In genomic region chrX:138919030-138919429, GRCm38 (mm10) we compare ENCODE assay signal across 28 mouse cellular contexts. TPM values are rescaled to one million over a fixed set of nuclear protein-coding genes. Genes with fewer than 3 reads are reported as not detected.
DNase-seq lines count a peak whose midpoint lies in the region; ATAC-seq and TF ChIP-seq lines count a peak whose summit lies in the region.
"Had no signal": no experiment of that assay in that cellular context is flagged by ENCODE, and none has a peak within 500 bp of the region (broad histone marks: within the 10 kb centered on the region; RNA-seq: fewer than 3 reads in every experiment).

No protein-coding gene starts in this region.

- no peaks in the 10 kb centered on the region for H3K4me1 ChIP-seq in kidney, postnatal 0 days (replicated peaks; ENCODE audit: insufficient read depth, low read length)
- H3K4me1 ChIP-seq in forebrain, embryonic 10.5 days, result no peaks in the 10 kb centered on the region
- H3K4me1 ChIP-seq: embryonic facial prominence, embryonic 13.5 days; heart, embryonic 15.5 days; hindbrain, embryonic 12.5 days; limb, embryonic 13.5 days; liver, embryonic 13.5 days; neural tube, embryonic 15.5 days had no signal

- no peak overlapping the region for H3K4me2 ChIP-seq in kidney, postnatal 0 days (ENCODE audit: low read length)
- H3K4me2 ChIP-seq: embryonic facial prominence, embryonic 13.5 days; heart, embryonic 15.5 days; hindbrain, embryonic 12.5 days; limb, embryonic 13.5 days; liver, embryonic 13.5 days; midbrain, embryonic 15.5 days; neural tube, embryonic 15.5 days had no signal

- no peak for DNase-seq in gastrocnemius, adult 2 months
- no peak for DNase-seq in gastrocnemius, adult 18-20 months (ENCODE audit: low spot score)
- DNase-seq in kidney, postnatal 0 days (ENCODE audit: low spot score), result no peak
- no peak for DNase-seq in kidney, adult 11 months
- peak; percentile 53 for DNase-seq in ES-CJ7 (ENCODE audit: low read depth, low spot score)
- DNase-seq in embryo, embryonic 11 days, result peak; percentile 11
- no peak for DNase-seq in frontal cortex, postnatal 36 days (ENCODE audit: low spot score in 2 of 2)
- DNase-seq in forebrain, embryonic 10.5 days (ENCODE audit: extremely low spot score, low spot score), result no peak
- DNase-seq: adrenal gland, postnatal 25 days; cerebellum, adult 11 months; cerebellum, adult 9-11 months; gastrocnemius, postnatal 36 days; kidney, adult 8-10 months; kidney, postnatal 14 days; liver, embryonic 13.5 days; lung, adult 2 months; thymus, adult 2 months; thymus, postnatal 4 days had no signal

- no peak overlapping the region for H3K4me3 ChIP-seq in gastrocnemius, adult 2 months
- no peak overlapping the region for H3K4me3 ChIP-seq in kidney, postnatal 0 days (replicated peaks; ENCODE audit: low read depth, low read length)
- H3K4me3 ChIP-seq in forebrain, embryonic 10.5 days, result no peak overlapping the region
- H3K4me3 ChIP-seq: embryonic facial prominence, embryonic 13.5 days; heart, embryonic 15.5 days; hindbrain, embryonic 12.5 days; limb, embryonic 13.5 days; liver, embryonic 13.5 days; midbrain, embryonic 15.5 days; neural tube, embryonic 15.5 days had no signal

- no peaks in the 10 kb centered on the region for H3K36me3 ChIP-seq in kidney, postnatal 0 days (ENCODE audit: insufficient read depth, low read length)
- H3K36me3 ChIP-seq in forebrain, embryonic 10.5 days (replicated peaks), result no peaks in the 10 kb centered on the region
- H3K36me3 ChIP-seq: embryonic facial prominence, embryonic 13.5 days; heart, embryonic 15.5 days; hindbrain, embryonic 12.5 days; limb, embryonic 13.5 days; liver, embryonic 13.5 days; midbrain, embryonic 15.5 days; neural tube, embryonic 15.5 days had no signal

- H3K9ac ChIP-seq in kidney, postnatal 0 days (ENCODE audit: low read depth, low read length), result no peak overlapping the region
- H3K9ac ChIP-seq: embryonic facial prominence, embryonic 13.5 days; heart, embryonic 15.5 days; hindbrain, embryonic 12.5 days; limb, embryonic 13.5 days; liver, embryonic 13.5 days; midbrain, embryonic 15.5 days; neural tube, embryonic 15.5 days had no signal

- H3K27ac ChIP-seq in gastrocnemius, adult 2 months, result no peak overlapping the region
- no peak overlapping the region for H3K27ac ChIP-seq in kidney, postnatal 0 days
- no peak overlapping the region for H3K27ac ChIP-seq in forebrain, embryonic 10.5 days
- H3K27ac ChIP-seq: embryonic facial prominence, embryonic 13.5 days; heart, embryonic 15.5 days; hindbrain, embryonic 12.5 days; limb, embryonic 13.5 days; liver, embryonic 13.5 days; macrophage; midbrain, embryonic 15.5 days; neural tube, embryonic 15.5 days had no signal

- WGBS in kidney, postnatal 0 days, result 61% methylated on average over 7 of the region's 7 CpGs
- WGBS in forebrain, embryonic 10.5 days, result 55% methylated on average over 7 of the region's 7 CpGs

- ATAC-seq in kidney, postnatal 0 days (replicated peaks; ENCODE audit: low FRiP score, low read depth), result no peak
- ATAC-seq: CD4-positive, CD25-positive, alpha-beta regulatory T cell, adult 4 months; forebrain, embryonic 14.5 days; midbrain, embryonic 15.5 days had no signal

- intact Hi-C loops in gastrocnemius, adult 2 months (cut with DNase I), result no loop called here

- peak; percentile 15; the same call in 1 of the 2 replicates for TF ChIP-seq CTCF in gastrocnemius, adult 2 months (IDR thresholded peaks at IDR 0.05)
- TF ChIP-seq CTCF in kidney, postnatal 0 days (IDR thresholded peaks at IDR 0.05; ENCODE audit: low read depth), result peak; percentile 41; the same call in 1 of the 2 replicates

- no peaks in the 10 kb centered on the region for H3K9me3 ChIP-seq in kidney, postnatal 0 days (replicated peaks; ENCODE audit: low read length)
- H3K9me3 ChIP-seq in forebrain, embryonic 10.5 days, result no peaks in the 10 kb centered on the region
- H3K9me3 ChIP-seq: embryonic facial prominence, embryonic 13.5 days; heart, embryonic 15.5 days; hindbrain, embryonic 12.5 days; limb, embryonic 13.5 days; liver, embryonic 13.5 days; midbrain, embryonic 15.5 days; neural tube, embryonic 15.5 days had no signal

- H3K27me3 ChIP-seq in kidney, postnatal 0 days (ENCODE audit: insufficient read depth, low read length), result no peaks in the 10 kb centered on the region
- peaks cover 31% of the 10 kb centered on the region for H3K27me3 ChIP-seq in forebrain, embryonic 10.5 days (ENCODE audit: poor library complexity, severe bottlenecking)
- H3K27me3 ChIP-seq: heart, embryonic 15.5 days had no signal

RNA-seq across cellular contexts. Expression of gene Nrk, which starts 4.8 kb away (rescaled TPM):
- under 1 TPM; 0.13 to 0.59 TPM for total RNA-seq in gastrocnemius, adult 2 months (2021)
- total RNA-seq in gastrocnemius, adult 18-20 months (2021), result under 1 TPM; 0.23 to 0.24 TPM
- polyA plus RNA-seq in kidney, postnatal 0 days (2015; fragmentation: Nextera tagmentation; extraction: Ambion mirVana), result 1.7 and 1.8 TPM in 2 replicates
- 1.4 and 1.5 TPM in 2 replicates for polyA plus RNA-seq in forebrain, embryonic 10.5 days (2016; fragmentation: Nextera tagmentation; extraction: Ambion mirVana)
- polyA plus RNA-seq: CD4-positive, CD25-positive, alpha-beta regulatory T cell, adult 4 months; macrophage; small intestine, adult 2 months had no signal

Comparison
In these comparisons a context has a peak if more than half of its experiments do, and no peak if none do; other contexts are left out.
1. DNase-seq: peak in ES-CJ7 (single experiment) and embryo, embryonic 11 days (single experiment); none in gastrocnemius, adult 2 months (single experiment), gastrocnemius, adult 18-20 months (single experiment), kidney, postnatal 0 days (single experiment), kidney, adult 11 months (single experiment), frontal cortex, postnatal 36 days (0 of 2) and forebrain, embryonic 10.5 days (single experiment).